Mouse (Mus musculus) kidney, postnatal 10 days (tissue): ENCODE data around the gene Igsf23.
"Not testable (repeated sequence)": the region's sequence is repeated elsewhere in the genome, so short reads cannot be mapped to it uniquely, and the experiment has no call there.

ENCODE experiments used
- DNase-seq: peaks from one replicate; pipeline ENCODE4 v3.0.0; 2021; ENCODE audit warnings: mixed read lengths

Gene Igsf23

GRCm38 (mm10) chr7:19935171-19935751 is 15.3 kb downstream of the Igsf23 start:
- peak; percentile 22 for DNase-seq

GRCm38 (mm10) chr7:19932877-19933809 is 17.4 kb downstream of the Igsf23 start:
- peak; percentile 70 for DNase-seq

- no peak for DNase-seq
Measured at GRCm38 (mm10) chr7:19932133-19932876, 18.3 kb downstream of the Igsf23 start.

GRCm38 (mm10) chr7:19930481-19930880 is 20.1 kb downstream of the Igsf23 start:
- DNase-seq: not testable (repeated sequence)

- no peak for DNase-seq
Measured at GRCm38 (mm10) chr7:19928486-19928885, 22.1 kb downstream of the Igsf23 start.

GRCm38 (mm10) chr7:19926849-19927480 is 23.6 kb downstream of the Igsf23 start:
- DNase-seq: peak; percentile 34

- no peak for DNase-seq
Measured at GRCm38 (mm10) chr7:19925376-19925775, 25.2 kb downstream of the Igsf23 start.

- DNase-seq: no peak
Measured at GRCm38 (mm10) chr7:19923797-19924196, 26.8 kb downstream of the Igsf23 start.

- DNase-seq: no peak
Measured at GRCm38 (mm10) chr7:19923354-19923753, 27.2 kb downstream of the Igsf23 start.

- DNase-seq: peak; percentile 87
Measured at GRCm38 (mm10) chr7:19920506-19921261, 29.9 kb downstream of the Igsf23 start, which contains the start of gene Pvr. Gene Pvr (minus strand): TSS chr7:19921160.

GRCm38 (mm10) chr7:19920166-19920505 is 30.4 kb downstream of the Igsf23 start:
- DNase-seq: no peak

- DNase-seq: no peak
Measured at GRCm38 (mm10) chr7:19914558-19914957, 36.0 kb downstream of the Igsf23 start.

- DNase-seq: no peak
Measured at GRCm38 (mm10) chr7:19911695-19912524, 38.6 kb downstream of the Igsf23 start.

GRCm38 (mm10) chr7:19911292-19911658 is 39.3 kb downstream of the Igsf23 start:
- no peak for DNase-seq

GRCm38 (mm10) chr7:19910421-19911291 is 39.9 kb downstream of the Igsf23 start:
- peak; percentile 91 for DNase-seq

- peak; percentile 71 for DNase-seq
Measured at GRCm38 (mm10) chr7:19889881-19890280, 60.7 kb downstream of the Igsf23 start.

GRCm38 (mm10) chr7:19887849-19888248 is 62.7 kb downstream of the Igsf23 start, which contains the start of gene Ceacam19:
Gene Ceacam19 (minus strand): TSS chr7:19887965.
- no peak for DNase-seq
